Mouse (Mus musculus) neural tube, embryonic 13.5 days (tissue): ENCODE measurements at regions not wholly inside any gene's neighbourhood (a gene's known extent, or its start where the extent isn't known, plus 50 kb on each side); places are given as distances from the start of the nearest gene placed in this dataset.

Source experiments
- ATAC-seq: fragments of 200-750 bp; cut with Nextera tagmentation; 2 replicates; pipeline ENCODE4 v1.8.0; 2017; ENCODE audit warnings: low read depth, mild to moderate bottlenecking, moderate TSS enrichment, moderate library complexity
- H3K27ac ChIP-seq: fragments of 300-500 bp; sonication (generic); replicated peaks from 2 replicates; pipeline ENCODE4 v1.5.1; 2015; ENCODE audit warnings: moderate library complexity, mild to moderate bottlenecking, inconsistent platforms
- H3K27me3 ChIP-seq: fragments of 300-500 bp; sonication (generic); 2 replicates; pipeline ENCODE4 v1.6.1; 2015; ENCODE audit warnings: mild to moderate bottlenecking, inconsistent platforms
- H3K36me3 ChIP-seq: fragments of 300-500 bp; sonication (generic); 2 replicates; pipeline ENCODE4 v1.6.1; 2015; ENCODE audit warnings: mild to moderate bottlenecking, inconsistent platforms
- H3K4me1 ChIP-seq: fragments of 300-500 bp; sonication (generic); replicated peaks from 2 replicates; pipeline ENCODE4 v1.6.1; 2015; ENCODE audit warnings: inconsistent platforms
- H3K4me2 ChIP-seq: fragments of 300-500 bp; sonication (generic); 2 replicates; pipeline ENCODE4 v1.6.1; 2015; ENCODE audit warnings: inconsistent platforms, mild to moderate bottlenecking, moderate library complexity
- H3K4me3 ChIP-seq: fragments of 300-500 bp; sonication (generic); 2 replicates; pipeline ENCODE4 v1.5.1; 2015; ENCODE audit warnings: mild to moderate bottlenecking, inconsistent platforms
- H3K9ac ChIP-seq: fragments of 300-500 bp; sonication (generic); 2 replicates; pipeline ENCODE4 v1.6.1; 2015; ENCODE audit warnings: moderate library complexity, mild to moderate bottlenecking, inconsistent platforms
- H3K9me3 ChIP-seq: fragments of 300-500 bp; sonication (generic); 2 replicates; pipeline ENCODE4 v1.6.1; 2016; ENCODE audit warnings: inconsistent platforms
- WGBS: fragments of 180-500 bp; shearing (Covaris S2); methylation state at CpG from one replicate; pipeline ENCODE4 v1.1.7; 2015; 5-methylcytosine and 5-hydroxymethylcytosine counted together

GRCm38 (mm10) chr15:87122656-87123055 lies 421.4 kb upstream of the Fam19a5 start:
- H3K9me3 ChIP-seq, result no peaks in the 10 kb centered on the region
- no peak for ATAC-seq
- H3K4me1 ChIP-seq, result no peaks in the 10 kb centered on the region
- no peak overlapping the region for H3K9ac ChIP-seq
- H3K27ac ChIP-seq, result no peak overlapping the region
- no peaks in the 10 kb centered on the region for H3K36me3 ChIP-seq
- 30% methylated on average over 4 of the region's 4 CpGs for WGBS
- H3K4me3 ChIP-seq, result no peak overlapping the region
- no peaks in the 10 kb centered on the region for H3K27me3 ChIP-seq
- H3K4me2 ChIP-seq, result no peak overlapping the region

GRCm38 (mm10) chr15:87125427-87126148 lies 418.5 kb upstream of the Fam19a5 start:
- Histone ChIP-seq H3K36me3 (no peaks in the 10 kb centered on the region), H3K4me3 (no peak overlapping the region), H3K27me3 (no peaks in the 10 kb centered on the region), H3K27ac (no peak overlapping the region), H3K4me2 (no peak overlapping the region), H3K9me3 (no peaks in the 10 kb centered on the region), H3K9ac (no peak overlapping the region), H3K4me1 (no peaks in the 10 kb centered on the region)
- WGBS, result 79% methylated on average over 6 of the region's 6 CpGs
- ATAC-seq, result no peak

GRCm38 (mm10) chr15:87138870-87139269 lies 405.2 kb upstream of the Fam19a5 start:
- peaks cover 5% of the 10 kb centered on the region; the same call in 1 of the 2 replicates for H3K4me1 ChIP-seq
- no peak for ATAC-seq
- no peak overlapping the region for H3K4me3 ChIP-seq
- H3K36me3 ChIP-seq, result no peaks in the 10 kb centered on the region
- H3K9me3 ChIP-seq, result no peaks in the 10 kb centered on the region
- no peaks in the 10 kb centered on the region for H3K27me3 ChIP-seq
- no peak overlapping the region for H3K4me2 ChIP-seq
- no peak overlapping the region for H3K27ac ChIP-seq
- H3K9ac ChIP-seq, result no peak overlapping the region

GRCm38 (mm10) chr15:87169136-87169535 lies 375.0 kb upstream of the Fam19a5 start:
- WGBS, result 80% methylated on average over 5 of the region's 5 CpGs
- H3K4me2 ChIP-seq, result no peak overlapping the region
- H3K27me3 ChIP-seq, result no peaks in the 10 kb centered on the region
- no peak overlapping the region for H3K9ac ChIP-seq
- no peaks in the 10 kb centered on the region for H3K4me1 ChIP-seq
- H3K27ac ChIP-seq, result no peak overlapping the region
- no peak overlapping the region for H3K4me3 ChIP-seq
- ATAC-seq, result no peak
- H3K9me3 ChIP-seq, result no peaks in the 10 kb centered on the region
- H3K36me3 ChIP-seq, result no peaks in the 10 kb centered on the region

- no peak overlapping the region for H3K4me3 ChIP-seq
- no peak overlapping the region for H3K9ac ChIP-seq
- no peaks in the 10 kb centered on the region for H3K36me3 ChIP-seq
- no peaks in the 10 kb centered on the region for H3K9me3 ChIP-seq
- H3K4me2 ChIP-seq, result no peak overlapping the region
- no peaks in the 10 kb centered on the region for H3K4me1 ChIP-seq
- no peak overlapping the region for H3K27ac ChIP-seq
- no peaks in the 10 kb centered on the region for H3K27me3 ChIP-seq
- 71% methylated on average over 4 of the region's 4 CpGs for WGBS
- ATAC-seq, result no peak
Observed at GRCm38 (mm10) chr15:87170890-87171289, 373.2 kb upstream of the Fam19a5 start.

GRCm38 (mm10) chr15:87173096-87173495 lies 371.0 kb upstream of the Fam19a5 start:
- Histone ChIP-seq H3K36me3 (no peaks in the 10 kb centered on the region), H3K4me3 (no peak overlapping the region), H3K9me3 (no peaks in the 10 kb centered on the region), H3K4me1 (no peaks in the 10 kb centered on the region), H3K9ac (no peak overlapping the region), H3K27me3 (no peaks in the 10 kb centered on the region), H3K4me2 (no peak overlapping the region), H3K27ac (no peak overlapping the region)
- 97% methylated on average over 2 of the region's 2 CpGs for WGBS
- ATAC-seq, result no peak

- Histone ChIP-seq H3K9ac (no peak overlapping the region), H3K4me3 (no peak overlapping the region), H3K4me1 (no peaks in the 10 kb centered on the region), H3K36me3 (no peaks in the 10 kb centered on the region), H3K4me2 (no peak overlapping the region), H3K27ac (no peak overlapping the region), H3K9me3 (no peaks in the 10 kb centered on the region), H3K27me3 (no peaks in the 10 kb centered on the region)
- ATAC-seq, result no peak
- WGBS, result 89% methylated on average over 7 of the region's 7 CpGs
Observed at GRCm38 (mm10) chr15:87178646-87179045, 365.5 kb upstream of the Fam19a5 start.

GRCm38 (mm10) chr15:87180836-87181235 lies 363.3 kb upstream of the Fam19a5 start:
- no peak overlapping the region for H3K4me3 ChIP-seq
- 60% methylated on average over 1 of the region's 1 CpGs for whole genome bisulfite sequencing
- no peaks in the 10 kb centered on the region for H3K36me3 ChIP-seq
- H3K9ac ChIP-seq, result no peak overlapping the region
- H3K4me2 ChIP-seq, result no peak overlapping the region
- no peaks in the 10 kb centered on the region for H3K4me1 ChIP-seq
- ATAC-seq, result no peak
- H3K9me3 ChIP-seq, result no peaks in the 10 kb centered on the region
- H3K27ac ChIP-seq, result no peak overlapping the region
- no peaks in the 10 kb centered on the region for H3K27me3 ChIP-seq

- no peak overlapping the region for H3K9ac ChIP-seq
- H3K27me3 ChIP-seq, result no peaks in the 10 kb centered on the region
- H3K4me3 ChIP-seq, result no peak overlapping the region
- no peak overlapping the region for H3K4me2 ChIP-seq
- H3K9me3 ChIP-seq, result no peaks in the 10 kb centered on the region
- H3K27ac ChIP-seq, result no peak overlapping the region
- no peaks in the 10 kb centered on the region for H3K36me3 ChIP-seq
- ATAC-seq, result no peak
- no peaks in the 10 kb centered on the region for H3K4me1 ChIP-seq
- 60% methylated on average over 7 of the region's 7 CpGs for WGBS
Observed at GRCm38 (mm10) chr15:87184248-87184647, 359.9 kb upstream of the Fam19a5 start.

- WGBS, result 64% methylated on average over 9 of the region's 9 CpGs
- no peaks in the 10 kb centered on the region for H3K36me3 ChIP-seq
- ATAC-seq, result no peak
- H3K27ac ChIP-seq, result no peak overlapping the region
- H3K9ac ChIP-seq, result no peak overlapping the region
- no peaks in the 10 kb centered on the region for H3K27me3 ChIP-seq
- no peaks in the 10 kb centered on the region for H3K4me1 ChIP-seq
- no peak overlapping the region for H3K4me2 ChIP-seq
- no peaks in the 10 kb centered on the region for H3K9me3 ChIP-seq
- no peak overlapping the region for H3K4me3 ChIP-seq
Observed at GRCm38 (mm10) chr15:87188816-87189455, 355.2 kb upstream of the Fam19a5 start.

- Histone ChIP-seq H3K27ac (no peak overlapping the region), H3K36me3 (no peaks in the 10 kb centered on the region), H3K9ac (no peak overlapping the region), H3K4me2 (no peak overlapping the region), H3K27me3 (no peaks in the 10 kb centered on the region), H3K4me3 (no peak overlapping the region), H3K9me3 (no peaks in the 10 kb centered on the region), H3K4me1 (peaks cover 3% of the 10 kb centered on the region; the same call in 1 of the 2 replicates)
- no peak for ATAC-seq
- WGBS, result 79% methylated on average over 4 of the region's 4 CpGs
Observed at GRCm38 (mm10) chr15:87191901-87192300, 352.2 kb upstream of the Fam19a5 start.

GRCm38 (mm10) chr15:87196306-87196893 lies 347.7 kb upstream of the Fam19a5 start:
- H3K4me1 ChIP-seq, result peaks cover 16% of the 10 kb centered on the region
- no peaks in the 10 kb centered on the region for H3K9me3 ChIP-seq
- H3K27me3 ChIP-seq, result no peaks in the 10 kb centered on the region
- peak; percentile 32; the same call in 1 of the 2 replicates for ATAC-seq
- H3K4me2 ChIP-seq, result no peak overlapping the region
- H3K36me3 ChIP-seq, result no peaks in the 10 kb centered on the region
- WGBS, result 51% methylated on average over 6 of the region's 6 CpGs
- H3K27ac ChIP-seq, result 0 out of 2 replicates have a peak overlapping the region, but pooled peaks have one; percentile 2
- no peak overlapping the region for H3K4me3 ChIP-seq
- H3K9ac ChIP-seq, result no peak overlapping the region
